Mouse (Mus musculus) forebrain, embryonic 14.5 days (tissue): ENCODE data around the gene Hist2h3c1. TPM values are rescaled to one million over a fixed set of nuclear protein-coding genes. Genes with fewer than 3 reads are reported as not detected.
A peak's percentile ranks its signal among the peaks of the same experiment; 100 is the strongest.
"Not testable (repeated sequence)": the region's sequence is repeated elsewhere in the genome, so short reads cannot be mapped to it uniquely, and the experiment has no call there.

Experiments used
- ATAC-seq: fragments of 200-750 bp; cut with Nextera tagmentation; 2 replicates; pipeline ENCODE4 v1.8.0; 2017; ENCODE audit warnings: mild to moderate bottlenecking, moderate library complexity
- DNase-seq: peaks from one replicate; pipeline ENCODE4 v3.0.0-alpha.2; 2015; ENCODE audit warnings: low spot score
- H3K27ac ChIP-seq: fragments of 300-500 bp; sonication (generic); 2 replicates; pipeline ENCODE4 v1.5.1; 2014; ENCODE audit warnings: low read depth, mild to moderate bottlenecking, control low read depth, low read length, moderate library complexity
- H3K27me3 ChIP-seq: fragments of 300-500 bp; sonication (generic); replicated peaks from 2 replicates; pipeline ENCODE4 v1.6.1; 2014; ENCODE audit warnings: low read length, control low read depth, mixed read lengths; ENCODE audit not compliant: control insufficient read depth, insufficient read depth
- H3K36me3 ChIP-seq: fragments of 300-500 bp; sonication (generic); 2 replicates; pipeline ENCODE4 v1.6.1; 2014; ENCODE audit warnings: low read length, control low read depth; ENCODE audit not compliant: control insufficient read depth, insufficient read depth
- H3K4me1 ChIP-seq: fragments of 300-500 bp; sonication (generic); 2 replicates; pipeline ENCODE4 v1.6.1; 2014; ENCODE audit warnings: antibody characterized with exemption, low read length, control low read depth; ENCODE audit not compliant: control insufficient read depth, insufficient read depth
- H3K4me2 ChIP-seq: fragments of 300-500 bp; sonication (generic); 2 replicates; pipeline ENCODE4 v1.6.1; 2014; ENCODE audit warnings: mild to moderate bottlenecking, control low read depth, low read length
- H3K4me3 ChIP-seq: fragments of 300-500 bp; sonication (generic); 2 replicates; pipeline ENCODE4 v1.5.1; 2014; ENCODE audit warnings: low read depth, low read length, control low read depth
- H3K9ac ChIP-seq: fragments of 300-500 bp; sonication (generic); 2 replicates; pipeline ENCODE4 v1.6.1; 2014; ENCODE audit warnings: mild to moderate bottlenecking, low read length, control low read depth, moderate library complexity
- H3K9me3 ChIP-seq: fragments of 300-500 bp; sonication (generic); replicated peaks from 2 replicates; pipeline ENCODE4 v1.6.1; 2016; ENCODE audit warnings: low read length, control low read depth, mixed read lengths; ENCODE audit not compliant: control insufficient read depth
- WGBS: fragments of 180-500 bp; shearing (Covaris S2); extraction: QIAGEN DNeasy Blood & Tissue Kit; methylation state at CpG from one replicate; pipeline ENCODE4 v1.1.7; 2014; 5-methylcytosine and 5-hydroxymethylcytosine counted together
- polyA plus RNA-seq: library from polyadenylated mRNA; unstranded; fragments of >200 nt; fragmentation: Nextera tagmentation; extraction: Ambion mirVana; gene quantifications from 2 replicates; pipeline ENCODE4 v1.2.1, GENCODE M21; 2014

The Hist2h3c1 gene
- polyA plus RNA-seq, 1 experiment from 2014 or later: not detected

DNA sequence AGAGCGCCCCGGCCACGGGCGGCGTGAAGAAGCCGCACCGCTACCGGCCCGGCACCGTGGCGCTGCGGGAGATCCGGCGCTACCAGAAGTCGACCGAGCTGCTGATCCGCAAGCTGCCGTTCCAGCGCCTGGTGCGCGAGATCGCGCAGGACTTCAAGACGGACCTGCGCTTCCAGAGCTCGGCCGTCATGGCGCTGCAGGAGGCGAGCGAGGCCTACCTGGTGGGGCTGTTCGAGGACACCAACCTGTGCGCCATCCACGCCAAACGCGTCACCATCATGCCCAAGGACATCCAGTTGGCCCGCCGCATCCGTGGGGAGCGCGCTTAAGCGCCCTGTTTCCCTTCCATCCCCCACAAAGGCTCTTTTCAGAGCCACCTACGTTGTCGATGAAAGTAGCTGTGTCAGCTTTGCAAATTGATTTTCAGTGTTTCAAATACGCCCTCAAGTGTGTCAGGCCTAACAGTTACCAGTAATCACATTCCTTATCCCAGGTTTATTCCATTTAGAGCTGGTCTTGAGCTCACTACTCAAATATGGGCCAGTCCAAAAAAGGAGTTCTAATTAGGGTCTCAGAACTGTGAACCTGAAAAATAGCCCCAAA lies 22.4 kb downstream of the Hist2h3c1 start:
- H3K9me3 ChIP-seq, H3K27me3 ChIP-seq, H3K4me1 ChIP-seq, H3K36me3 ChIP-seq, DNase-seq: not testable (repeated sequence)
- WGBS: under 1% methylated on average over 9 of the region's 44 CpGs
- Histone ChIP-seq H3K4me3 (peak overlapping the region; percentile 38), H3K9ac (peak overlapping the region; percentile 70), H3K4me2 (peak overlapping the region; percentile 72), H3K27ac (peak overlapping the region; percentile 97)
- peak; percentile 49 for ATAC-seq

DNA sequence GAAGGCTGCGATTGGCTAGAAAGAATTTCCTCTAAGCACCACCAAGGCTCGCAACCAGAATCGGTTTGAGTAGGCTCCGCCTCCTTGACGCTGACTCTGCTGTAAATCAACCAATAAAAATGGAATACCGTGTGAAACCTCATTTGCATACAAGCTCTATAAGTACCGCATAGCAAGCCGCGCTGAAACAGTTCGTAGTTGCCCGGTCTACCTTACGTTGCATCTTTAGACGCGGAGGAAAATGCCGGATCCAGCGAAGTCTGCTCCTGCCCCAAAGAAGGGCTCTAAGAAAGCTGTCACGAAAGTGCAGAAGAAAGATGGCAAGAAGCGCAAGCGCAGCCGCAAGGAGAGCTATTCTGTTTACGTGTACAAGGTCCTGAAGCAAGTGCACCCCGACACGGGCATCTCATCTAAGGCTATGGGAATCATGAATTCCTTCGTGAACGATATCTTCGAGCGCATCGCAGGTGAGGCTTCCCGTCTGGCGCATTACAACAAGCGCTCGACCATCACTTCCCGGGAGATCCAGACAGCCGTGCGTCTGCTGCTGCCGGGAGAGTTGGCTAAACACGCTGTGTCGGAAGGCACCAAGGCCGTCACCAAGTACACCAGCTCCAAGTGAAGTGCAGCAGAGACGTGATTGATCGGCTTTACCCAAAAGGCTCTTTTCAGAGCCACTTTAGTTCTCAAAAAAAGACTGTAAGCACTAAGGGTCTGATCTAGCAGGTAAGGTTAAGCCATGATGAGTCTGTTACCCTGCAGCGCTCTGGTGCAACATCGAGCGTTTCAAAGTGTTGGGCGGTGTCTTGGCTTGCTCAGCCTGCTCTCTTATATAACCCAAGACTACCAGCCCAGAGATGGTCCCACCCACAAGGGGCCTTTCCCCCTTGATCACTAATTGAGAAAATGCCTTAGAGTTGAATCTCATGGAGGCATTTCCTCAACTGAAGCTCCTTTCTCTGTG lies 23.3 kb downstream of the Hist2h3c1 start, which contains the start of gene Hist2h2bb:
Hist2h2bb (plus strand) TSS at position 242 of the 964 bp plus-strand sequence.
- ATAC-seq (peak; percentile 96), DNase-seq (peak; percentile 100)
- H3K4me1 ChIP-seq: peaks cover under 1% of the 10 kb centered on the region; the same call in 1 of the 2 replicates
- H3K27me3 ChIP-seq: no peaks in the 10 kb centered on the region
- H3K9me3 ChIP-seq: no peaks in the 10 kb centered on the region
- WGBS: under 1% methylated on average over 45 of the region's 45 CpGs
- peak within 1 kb of the TSS; percentile 72 for H3K4me2 ChIP-seq
- peak within 1 kb of the TSS; percentile 38 for H3K4me3 ChIP-seq
- peak within 1 kb of the TSS; percentile 97 for H3K27ac ChIP-seq
- H3K36me3 ChIP-seq: no peaks in the 10 kb centered on the region
- peak within 1 kb of the TSS; percentile 72 for H3K9ac ChIP-seq

DNA sequence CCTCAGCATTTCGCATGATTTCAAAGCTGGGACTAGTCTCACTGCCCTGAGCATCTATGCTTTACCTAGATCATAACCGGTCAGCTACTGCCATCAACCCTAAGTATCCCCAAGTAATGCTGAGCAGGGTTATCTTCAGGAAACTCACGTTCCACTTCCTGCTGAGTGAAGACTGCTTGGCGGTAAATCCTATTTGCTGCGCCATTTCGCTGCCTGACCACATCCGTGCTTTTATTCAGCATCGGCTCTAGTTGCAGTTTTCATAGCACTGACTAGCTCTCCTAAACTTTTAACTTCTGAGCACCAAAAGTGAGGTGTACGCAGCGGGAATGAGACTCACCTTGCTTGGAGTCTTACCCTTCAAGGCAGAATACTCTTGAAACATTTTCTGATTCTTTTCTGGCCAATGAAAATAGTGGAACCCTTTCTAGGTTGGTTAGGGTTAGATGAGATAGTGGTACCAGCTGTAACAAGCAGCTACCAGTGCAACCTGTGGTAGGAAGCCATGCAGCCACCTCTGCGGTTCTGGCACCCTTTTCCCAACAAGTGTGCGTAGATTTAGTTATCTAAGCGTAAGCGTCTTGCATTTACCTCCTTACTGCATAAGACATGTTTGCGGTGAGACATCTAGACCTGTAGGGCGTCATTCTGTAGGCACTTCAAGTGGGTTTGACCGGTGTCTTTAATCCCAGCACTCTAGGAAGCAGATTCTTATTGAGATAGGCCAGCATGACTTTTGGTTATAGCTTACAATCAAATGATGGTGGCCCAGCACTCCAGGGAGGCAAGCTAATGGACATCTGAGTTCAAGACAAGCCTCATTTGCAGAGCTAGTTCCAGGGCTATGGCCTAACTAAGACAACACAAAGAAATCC lies 27.3 kb downstream of the Hist2h3c1 start:
- Histone ChIP-seq H3K4me1 (peaks cover 3% of the 10 kb centered on the region; the same call in 1 of the 2 replicates), H3K27me3 (no peaks in the 10 kb centered on the region), H3K4me2 (no peak overlapping the region), H3K9me3 (no peaks in the 10 kb centered on the region), H3K27ac (no peak overlapping the region), H3K4me3 (no peak overlapping the region), H3K9ac (no peak overlapping the region), H3K36me3 (no peaks in the 10 kb centered on the region)
- no peak for DNase-seq
- no peak for ATAC-seq
- 91% methylated on average over 17 of the region's 17 CpGs for WGBS

DNA sequence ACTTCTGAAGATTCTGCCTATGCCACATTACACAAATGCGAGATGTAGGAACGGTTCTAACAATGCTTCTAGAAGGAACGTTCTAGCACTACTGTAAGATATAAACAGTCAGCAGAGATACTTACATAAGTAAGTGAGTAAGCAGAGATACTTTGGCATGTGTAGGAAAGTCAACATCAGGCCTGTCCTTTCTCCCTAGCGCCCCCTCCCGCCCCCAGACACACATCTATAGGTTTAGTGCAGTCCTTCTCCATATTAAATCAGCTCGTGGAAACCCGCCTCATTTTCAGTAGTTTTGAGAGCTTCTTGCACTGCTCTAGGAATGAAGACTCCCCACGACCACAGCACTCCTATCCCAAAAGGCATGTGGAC lies 30.9 kb downstream of the Hist2h3c1 start:
- DNase-seq: peak; percentile 41
- H3K9ac ChIP-seq: peak overlapping the region; percentile 65
- peaks cover 3% of the 10 kb centered on the region; the same call in 1 of the 2 replicates for H3K4me1 ChIP-seq
- peak overlapping the region; percentile 44 for H3K4me3 ChIP-seq
- H3K4me2 ChIP-seq: peak overlapping the region; percentile 55
- no peaks in the 10 kb centered on the region for H3K9me3 ChIP-seq
- WGBS: 17% methylated on average over 8 of the region's 8 CpGs
- H3K27ac ChIP-seq: no peak overlapping the region
- no peaks in the 10 kb centered on the region for H3K27me3 ChIP-seq
- no peak; the same call in 1 of the 2 replicates for ATAC-seq
- no peaks in the 10 kb centered on the region for H3K36me3 ChIP-seq

DNA sequence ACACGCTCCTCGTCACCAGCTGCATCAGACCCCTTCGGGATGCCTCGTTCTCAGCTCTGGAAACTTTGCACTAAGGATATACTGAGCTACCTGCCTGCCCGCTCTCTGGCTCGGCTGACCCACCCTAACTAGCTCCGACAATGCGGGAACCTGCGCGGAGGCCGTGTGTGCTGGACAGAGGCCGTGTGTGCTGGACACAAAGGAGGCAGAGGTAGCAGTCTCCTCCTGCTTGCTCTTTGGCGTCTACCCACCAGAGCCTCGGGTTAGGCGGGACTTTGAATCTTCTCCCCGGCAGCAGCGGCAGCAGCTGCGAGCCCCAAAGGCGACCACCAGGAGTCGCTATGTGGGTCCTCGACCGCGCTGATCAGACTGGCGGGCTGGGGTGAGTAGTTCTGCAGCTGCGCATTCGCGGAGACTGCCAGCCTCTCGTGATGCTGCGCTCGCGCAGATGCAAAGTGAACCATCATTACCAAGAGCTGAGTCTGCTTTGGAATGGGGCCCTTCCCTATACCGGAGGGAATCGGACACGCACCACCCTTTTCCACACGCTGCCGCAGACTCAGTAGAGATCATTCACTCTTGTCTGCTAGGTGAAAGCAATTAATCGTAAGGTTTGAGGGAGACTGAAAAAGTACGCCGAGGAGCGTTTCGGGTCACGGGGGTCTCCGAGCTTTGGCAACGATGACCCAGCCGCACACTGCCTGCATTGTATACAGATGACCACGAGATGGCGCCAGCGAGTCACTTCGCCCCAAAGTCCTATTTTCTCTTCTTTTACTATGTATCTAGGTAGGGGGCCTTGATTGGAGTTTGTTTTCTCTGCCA lies 31.5 kb downstream of the Hist2h3c1 start:
- peak overlapping the region; percentile 84 for H3K27ac ChIP-seq
- DNase-seq (peak; percentile 97), ATAC-seq (peak; percentile 98)
- peak overlapping the region; percentile 44 for H3K4me3 ChIP-seq
- H3K9me3 ChIP-seq: no peaks in the 10 kb centered on the region
- H3K4me1 ChIP-seq: peaks cover 3% of the 10 kb centered on the region; the same call in 1 of the 2 replicates
- peak overlapping the region; percentile 55 for H3K4me2 ChIP-seq
- H3K36me3 ChIP-seq: no peaks in the 10 kb centered on the region
- H3K9ac ChIP-seq: peak overlapping the region; percentile 65
- no peaks in the 10 kb centered on the region for H3K27me3 ChIP-seq
- WGBS: under 1% methylated on average over 49 of the region's 49 CpGs

DNA sequence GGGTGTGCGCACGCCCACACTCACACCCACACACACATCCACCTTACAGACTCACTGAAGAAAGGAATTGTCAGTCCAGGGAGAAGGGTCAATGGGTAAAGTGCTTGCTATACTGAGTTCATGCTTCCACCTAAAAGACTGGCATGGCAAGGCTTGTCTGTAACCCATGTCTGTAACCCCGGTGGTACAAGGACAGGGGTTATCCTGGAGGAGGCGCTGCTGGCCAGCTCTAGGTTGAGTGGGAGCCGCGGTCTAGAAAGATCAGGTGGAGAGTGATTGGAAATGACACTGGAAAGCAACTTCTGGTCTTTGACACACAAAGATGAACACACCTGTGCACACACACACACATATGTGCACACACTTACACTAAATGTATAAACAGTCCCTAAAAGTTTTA lies 34.2 kb downstream of the Hist2h3c1 start:
- Histone ChIP-seq H3K9me3 (no peaks in the 10 kb centered on the region), H3K27ac (no peak overlapping the region), H3K4me1 (peaks cover 3% of the 10 kb centered on the region; the same call in 1 of the 2 replicates), H3K4me3 (no peak overlapping the region), H3K36me3 (no peaks in the 10 kb centered on the region), H3K4me2 (no peak overlapping the region), H3K27me3 (no peaks in the 10 kb centered on the region), H3K9ac (no peak overlapping the region)
- 57% methylated on average over 6 of the region's 6 CpGs for WGBS
- DNase-seq (no peak), ATAC-seq (no peak)

DNA sequence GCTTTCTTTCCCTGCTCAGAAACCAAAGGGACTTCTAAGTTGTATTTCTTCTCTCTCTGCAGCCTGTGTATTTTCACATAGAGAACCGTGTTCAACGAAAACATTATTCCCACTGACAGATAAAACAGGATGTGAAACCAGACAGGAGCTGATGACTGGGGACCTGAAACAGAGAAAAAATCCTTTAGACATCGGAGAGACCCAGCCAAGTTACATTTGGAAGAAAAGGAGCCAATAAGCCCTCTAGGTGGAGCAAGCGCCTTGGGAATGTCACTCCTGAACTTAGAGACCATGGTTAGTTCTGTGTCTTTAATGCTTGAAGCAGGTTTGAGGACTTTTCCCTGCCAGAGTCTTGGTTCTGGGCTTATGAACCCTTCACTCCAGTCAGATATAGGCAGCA lies 38.0 kb downstream of the Hist2h3c1 start:
- DNase-seq (peak; percentile 59), ATAC-seq (no peak)
- WGBS: 25% methylated on average over 4 of the region's 4 CpGs

DNA sequence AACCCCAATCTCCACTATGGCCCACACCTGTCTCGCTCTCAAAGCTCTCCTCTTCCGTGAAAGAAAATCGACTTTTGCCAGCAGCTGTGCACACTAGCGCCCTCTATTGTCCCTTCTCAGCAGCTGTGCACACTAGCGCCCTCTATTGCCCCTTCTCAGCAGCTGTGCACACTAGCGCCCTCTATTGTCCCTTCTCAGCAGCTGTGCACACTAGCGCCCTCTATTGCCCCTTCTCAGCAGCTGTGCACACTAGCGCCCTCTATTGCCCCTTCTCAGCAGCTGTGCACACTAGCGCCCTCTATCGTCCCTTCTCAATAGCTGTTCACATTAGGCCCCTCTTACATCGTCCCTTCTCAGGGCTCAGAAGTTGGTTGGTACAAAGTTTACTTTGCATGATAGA lies 40.8 kb downstream of the Hist2h3c1 start:
- H3K4me1 ChIP-seq, H3K4me2 ChIP-seq, DNase-seq, H3K9me3 ChIP-seq, H3K9ac ChIP-seq, ATAC-seq, H3K36me3 ChIP-seq, H3K27ac ChIP-seq, H3K27me3 ChIP-seq, H3K4me3 ChIP-seq: not testable (repeated sequence)
- WGBS: 89% methylated on average over 11 of the region's 11 CpGs

More for the DNA sequence above, 38.0 kb downstream of the Hist2h3c1 start:
- Histone ChIP-seq H3K4me1 (no peaks in the 10 kb centered on the region), H3K36me3 (no peaks in the 10 kb centered on the region), H3K27ac (no peak overlapping the region), H3K9ac (no peak overlapping the region), H3K27me3 (no peaks in the 10 kb centered on the region), H3K9me3 (no peaks in the 10 kb centered on the region), H3K4me3 (no peak overlapping the region), H3K4me2 (no peak overlapping the region)
